Mouse (Mus musculus): Measurements from ENCODE around the gene Avpr2. TPM values are rescaled to one million over a fixed set of nuclear protein-coding genes. Genes with fewer than 3 reads are reported as not detected.

Avpr2 gene
- 0.96 to 1.9 TPM (median 1.3 TPM) in 3 replicates for total RNA-seq (2017)

DNA sequence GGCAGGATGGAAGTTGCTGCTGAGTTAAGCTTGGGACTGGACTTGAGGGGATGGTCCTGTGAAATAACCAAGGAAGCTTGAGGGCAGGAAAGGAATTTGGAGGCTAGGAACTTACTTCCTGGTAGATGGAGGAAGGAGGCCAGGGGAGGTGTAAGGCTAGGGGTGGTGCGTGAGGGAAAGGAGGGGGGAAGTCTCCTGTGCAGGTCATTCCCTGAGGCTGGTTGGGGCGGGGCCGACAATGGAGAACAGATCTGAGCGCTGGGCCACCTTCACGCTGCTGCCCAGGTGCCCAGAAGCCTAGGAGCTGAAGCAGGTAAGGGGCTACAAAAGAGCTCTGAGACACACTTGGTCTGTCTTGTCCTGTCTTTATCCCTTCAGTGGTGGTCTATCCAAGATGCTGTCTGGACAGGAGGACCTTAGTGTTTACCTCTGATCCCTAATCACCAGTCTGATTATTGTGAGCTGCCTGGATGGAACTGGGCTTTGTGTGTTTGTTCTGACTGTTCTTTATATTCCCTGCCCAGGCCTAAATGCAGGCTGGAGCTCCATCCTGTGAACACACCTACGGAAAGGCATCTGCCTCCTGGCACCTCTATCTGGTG lies at the start of gene Avpr2:
Avpr2 (plus strand) TSS at position 552 of the 602 bp plus-strand sequence.
- ATAC-seq (replicated peaks; ENCODE audit: insufficient number of reproducible peaks, low FRiP score, low TSS enrichment, poor library complexity, severe bottlenecking), result no peak

DNA sequence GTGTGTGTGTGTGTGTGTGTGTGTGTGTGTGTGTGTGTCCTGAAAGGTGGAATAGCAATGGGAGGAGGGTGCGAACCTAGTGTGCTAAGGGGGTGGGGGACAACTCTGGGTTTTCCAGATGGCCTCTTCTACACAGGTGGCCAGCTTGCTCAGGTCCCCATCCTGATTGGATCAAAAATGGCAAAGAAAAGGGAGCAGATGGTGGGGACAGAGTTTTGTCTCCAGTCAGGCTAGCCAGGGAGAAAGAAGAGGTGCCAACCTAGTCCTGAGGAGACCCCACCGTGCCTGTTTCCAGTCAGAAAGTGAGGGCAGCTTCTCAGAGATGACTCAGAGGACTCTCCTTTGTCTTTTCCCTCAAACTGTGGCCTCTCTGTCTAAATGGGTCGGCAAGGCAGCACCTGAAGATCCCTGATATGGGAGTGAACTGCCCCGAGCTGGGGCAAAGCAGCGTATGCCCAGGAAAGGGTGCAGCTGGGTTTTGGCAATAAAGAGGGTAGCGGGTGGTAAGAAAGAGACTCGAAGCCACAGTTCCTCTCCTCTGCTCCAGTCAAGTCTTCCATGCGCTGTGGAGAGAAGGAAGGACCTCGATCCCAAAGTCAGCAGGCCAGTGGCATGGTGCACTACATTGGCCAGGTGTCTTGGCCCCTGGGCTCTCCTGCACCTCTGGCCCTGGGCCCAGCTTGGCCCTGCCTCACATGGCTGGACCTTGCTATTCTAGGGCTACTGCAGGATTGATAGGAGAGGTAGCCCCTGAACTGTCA lies 37.4 kb upstream of the Avpr2 start:
- ATAC-seq (replicated peaks; ENCODE audit: insufficient number of reproducible peaks, low FRiP score, low TSS enrichment, poor library complexity, severe bottlenecking), result no peak

DNA sequence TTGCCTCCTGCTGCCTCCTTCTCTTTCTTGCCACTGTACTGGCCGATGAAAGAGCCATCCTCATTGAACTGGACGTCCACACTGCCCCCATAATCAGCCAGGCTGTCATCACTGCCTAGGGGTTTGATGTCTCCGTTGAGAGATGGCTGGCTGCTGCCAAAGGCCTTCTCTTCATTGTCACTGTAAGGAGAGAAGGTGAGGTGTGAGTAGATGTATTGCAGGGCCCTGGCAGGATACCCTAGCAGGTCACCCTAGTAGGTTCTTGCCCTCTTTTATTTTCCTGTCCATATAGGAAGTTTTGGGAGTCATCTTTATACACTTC lies 36.9 kb upstream of the Avpr2 start:
- ATAC-seq (replicated peaks; ENCODE audit: insufficient number of reproducible peaks, low FRiP score, low TSS enrichment, poor library complexity, severe bottlenecking), result no peak

DNA sequence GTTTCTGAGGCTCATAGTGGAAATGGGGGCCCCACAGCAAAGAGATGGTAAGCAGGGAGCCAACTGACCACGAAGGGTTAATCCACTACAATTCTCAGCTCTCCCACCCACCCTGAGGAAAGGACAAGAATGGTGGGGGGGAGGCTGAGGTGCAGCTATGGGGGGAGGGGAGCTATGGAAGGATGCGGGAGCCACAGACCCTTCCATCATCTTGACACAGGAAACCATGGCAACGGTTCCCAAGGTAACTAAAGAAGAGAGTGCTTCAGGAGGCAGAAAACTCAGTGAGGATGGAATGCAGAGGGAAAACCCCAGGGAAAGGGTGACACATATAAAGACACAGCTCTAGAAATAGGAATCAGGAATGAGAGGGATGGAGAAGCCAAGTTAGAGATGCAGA lies 27.2 kb upstream of the Avpr2 start:
- ATAC-seq (replicated peaks; ENCODE audit: insufficient number of reproducible peaks, low FRiP score, low TSS enrichment, poor library complexity, severe bottlenecking), result no peak

DNA sequence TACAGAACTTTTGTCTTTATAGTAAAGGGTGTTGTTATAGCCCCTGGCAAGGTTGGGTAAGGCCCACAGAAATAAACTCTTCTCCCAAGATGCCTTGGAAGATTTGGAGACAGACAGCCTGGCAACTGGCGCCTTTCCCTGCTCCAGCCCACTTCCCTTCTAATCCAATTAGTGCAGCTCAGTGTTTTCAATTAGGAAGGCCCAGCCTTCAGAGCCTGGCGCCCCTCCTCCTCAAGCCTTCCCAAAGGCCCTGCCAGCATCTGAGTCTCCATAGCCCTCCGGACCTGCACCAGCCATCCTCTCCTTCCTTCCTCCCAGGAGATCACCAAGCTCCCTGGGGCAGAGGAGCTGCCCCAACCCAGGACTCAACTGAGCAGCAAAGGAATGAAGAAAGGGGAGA lies 24.6 kb upstream of the Avpr2 start:
- ATAC-seq (replicated peaks; ENCODE audit: insufficient number of reproducible peaks, low FRiP score, low TSS enrichment, poor library complexity, severe bottlenecking), result no peak

DNA sequence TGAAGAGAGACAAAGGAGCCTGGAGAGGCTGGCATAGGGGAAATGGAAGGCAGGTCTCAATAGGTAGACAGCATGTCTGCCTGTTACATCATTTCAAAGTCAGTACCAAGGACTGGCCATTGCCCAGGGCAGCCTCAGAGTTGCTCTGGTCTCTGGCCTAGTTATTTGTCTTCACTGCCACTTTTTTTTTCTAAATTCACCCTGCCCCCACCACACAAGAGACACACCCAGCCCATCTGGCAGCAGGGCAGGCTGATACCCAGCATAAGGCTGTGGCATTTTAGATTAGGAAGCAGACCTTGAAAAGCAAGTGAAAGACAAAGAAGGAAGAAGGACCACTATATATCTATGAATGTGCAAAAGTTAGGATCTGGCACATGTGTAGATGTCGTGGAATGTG lies 24.1 kb upstream of the Avpr2 start:
- no peak for ATAC-seq (replicated peaks; ENCODE audit: insufficient number of reproducible peaks, low FRiP score, low TSS enrichment, poor library complexity, severe bottlenecking)

DNA sequence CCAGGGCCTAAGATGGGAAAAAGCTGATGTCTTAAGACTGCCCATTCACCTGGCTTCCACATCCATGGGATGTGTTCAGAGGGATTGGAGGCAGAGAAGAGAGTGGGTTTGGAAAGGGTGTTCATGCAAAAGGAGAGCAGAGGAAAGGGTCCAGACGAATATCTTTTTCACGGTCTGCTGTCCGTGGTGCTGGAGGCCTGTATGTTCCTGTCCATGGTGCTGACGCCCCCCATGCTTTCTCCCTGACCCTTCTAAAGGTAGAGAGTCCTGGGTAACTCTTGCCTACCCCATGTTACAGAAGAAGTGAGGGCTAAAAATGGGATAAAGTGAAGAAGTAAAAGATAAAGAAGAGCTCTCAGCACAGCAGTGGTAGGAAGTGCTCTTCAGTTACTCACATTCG lies 22.6 kb upstream of the Avpr2 start:
- ATAC-seq (replicated peaks; ENCODE audit: insufficient number of reproducible peaks, low FRiP score, low TSS enrichment, poor library complexity, severe bottlenecking), result no peak

DNA sequence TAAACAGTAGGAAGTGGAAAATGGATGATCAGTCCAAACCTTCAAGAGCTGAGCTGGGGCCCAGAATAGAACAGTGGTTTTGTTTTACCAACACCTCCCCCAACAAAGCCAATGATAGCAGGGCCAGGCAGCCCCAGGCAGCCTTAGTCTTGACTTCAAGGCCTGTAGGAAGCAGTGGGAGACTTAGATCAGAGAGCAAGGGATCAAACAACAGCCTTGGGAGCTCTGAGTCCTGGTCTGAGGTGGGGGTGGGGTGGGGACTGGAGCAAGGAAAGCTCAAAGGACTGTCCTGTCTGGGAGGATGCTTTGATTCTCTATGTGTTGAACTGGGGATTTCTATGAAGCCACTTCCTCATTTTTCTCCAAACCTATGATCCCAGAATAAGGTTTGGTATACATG lies 20.4 kb upstream of the Avpr2 start:
- no peak for ATAC-seq (replicated peaks; ENCODE audit: insufficient number of reproducible peaks, low FRiP score, low TSS enrichment, poor library complexity, severe bottlenecking)

DNA sequence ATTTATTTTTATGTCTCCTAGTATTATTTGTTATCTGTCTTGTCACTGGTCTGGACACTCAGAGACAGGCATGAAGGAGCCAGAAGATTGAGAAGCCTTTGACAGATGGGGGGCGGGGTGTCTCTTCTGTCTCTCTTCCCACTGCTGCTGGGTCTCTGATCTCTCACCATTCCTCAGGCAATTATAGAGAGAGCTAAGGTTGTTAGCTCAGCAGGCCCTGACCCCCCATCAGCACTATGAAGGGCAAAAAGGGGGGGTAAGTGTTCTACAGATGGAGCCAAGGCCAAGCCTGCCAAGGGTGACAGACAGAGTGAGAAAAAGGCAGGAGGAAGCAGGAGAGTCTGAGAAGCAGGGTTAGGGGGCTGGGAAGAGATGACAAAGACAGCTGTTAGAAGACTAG lies 19.9 kb upstream of the Avpr2 start:
- no peak for ATAC-seq (replicated peaks; ENCODE audit: insufficient number of reproducible peaks, low FRiP score, low TSS enrichment, poor library complexity, severe bottlenecking)

DNA sequence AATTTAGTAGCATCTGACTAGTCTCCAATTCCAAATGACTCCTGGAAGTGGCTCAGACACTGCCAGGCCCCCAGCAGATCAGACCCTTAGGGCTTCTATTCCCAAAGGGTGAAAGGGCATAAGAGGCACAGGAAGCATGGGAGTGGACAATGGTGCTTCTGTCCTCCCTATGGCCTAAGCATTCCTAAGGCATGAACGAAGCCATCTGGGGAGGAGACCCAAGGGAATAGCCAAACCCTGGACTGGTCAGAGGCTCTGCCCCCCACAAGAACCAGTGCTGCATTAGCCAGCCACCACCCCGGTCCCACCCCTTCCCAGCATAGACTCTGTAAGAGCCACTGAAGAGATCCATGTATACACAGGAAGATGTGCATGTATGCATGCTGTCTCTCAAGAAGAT lies 16.0 kb upstream of the Avpr2 start:
- ATAC-seq (replicated peaks; ENCODE audit: insufficient number of reproducible peaks, low FRiP score, low TSS enrichment, poor library complexity, severe bottlenecking), result no peak

DNA sequence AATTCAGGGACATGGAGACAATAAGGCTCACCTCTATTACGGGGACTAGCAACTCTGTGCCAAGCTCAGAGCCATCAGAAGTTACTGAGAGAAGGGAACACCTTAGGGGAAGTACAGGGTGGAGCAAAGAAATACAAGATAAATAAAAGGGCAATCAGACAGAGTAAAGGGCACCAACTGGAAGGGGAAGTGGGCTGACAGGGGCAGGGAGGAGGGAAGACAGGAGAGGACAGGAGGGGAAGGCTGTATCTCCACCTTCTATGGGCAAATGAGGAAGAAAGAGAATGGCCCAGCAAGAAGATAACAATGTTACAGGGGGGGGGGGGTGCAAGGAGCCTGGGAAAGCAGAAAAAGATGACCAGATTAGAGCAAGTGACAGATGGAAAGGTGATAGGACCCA lies 14.9 kb upstream of the Avpr2 start:
- ATAC-seq (replicated peaks; ENCODE audit: insufficient number of reproducible peaks, low FRiP score, low TSS enrichment, poor library complexity, severe bottlenecking), result peak; percentile 65

DNA sequence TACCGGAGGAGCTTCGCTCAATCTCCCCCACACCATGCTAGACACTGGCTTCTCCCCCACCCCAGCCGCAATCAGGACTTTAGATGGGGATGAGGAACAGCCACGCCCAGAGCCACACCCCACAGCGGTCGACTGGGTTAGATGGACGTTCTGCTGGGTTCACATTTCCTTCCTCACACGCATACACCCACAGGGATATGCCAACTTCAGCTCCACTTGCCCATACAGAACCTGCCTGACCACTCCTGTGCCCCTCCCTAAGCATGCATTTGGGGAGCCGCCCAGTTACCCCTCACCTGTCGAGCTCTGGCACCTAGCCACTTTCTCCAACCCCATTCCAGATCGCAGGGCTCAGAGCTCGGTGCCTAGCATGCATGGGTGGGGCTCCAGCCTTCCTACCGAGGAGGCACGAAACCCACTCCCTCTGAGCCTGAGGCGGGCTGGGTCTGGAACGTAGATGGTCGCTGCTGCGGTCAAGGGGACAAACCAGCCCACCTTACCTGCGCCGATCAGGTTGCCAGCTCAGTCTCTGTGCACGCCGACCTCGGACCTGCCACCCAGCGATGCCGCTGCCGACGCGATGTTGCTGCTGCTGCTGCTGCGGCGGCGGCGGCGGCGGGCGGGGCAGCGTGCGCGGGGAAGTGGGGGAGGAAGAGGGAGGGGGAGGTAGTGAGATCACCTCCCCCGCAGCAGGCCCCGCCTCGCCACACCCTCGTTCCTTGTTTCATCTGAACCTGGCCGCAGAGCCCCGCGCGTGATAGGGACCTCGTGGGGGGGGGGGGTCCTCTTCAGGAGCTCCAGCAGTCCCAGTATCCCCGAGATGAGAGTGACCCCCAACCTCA lies 11.5 kb upstream of the Avpr2 start:
- peak; percentile 46; the same call in 1 of the 2 replicates for ATAC-seq (replicated peaks; ENCODE audit: insufficient number of reproducible peaks, low FRiP score, low TSS enrichment, poor library complexity, severe bottlenecking)

DNA sequence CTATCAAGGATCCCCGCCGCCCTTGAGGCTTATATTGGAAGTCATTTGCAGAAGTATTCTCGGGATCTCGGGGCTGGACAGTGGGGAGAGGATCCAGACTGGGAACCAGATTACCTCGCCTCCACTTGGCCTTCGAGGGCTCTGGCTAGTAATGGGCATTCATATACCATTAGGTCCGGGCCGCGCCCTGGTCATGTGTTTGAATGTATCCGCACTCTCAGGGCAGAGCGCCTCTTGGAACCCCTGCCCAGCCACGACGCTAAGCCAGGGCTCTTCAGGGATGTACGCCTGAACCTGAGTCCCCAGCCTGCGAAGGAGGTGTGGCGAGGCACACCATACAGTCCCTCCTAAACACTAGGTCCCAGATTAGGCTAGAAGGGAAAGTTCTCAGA lies 10.9 kb upstream of the Avpr2 start:
- no peak for ATAC-seq (replicated peaks; ENCODE audit: insufficient number of reproducible peaks, low FRiP score, low TSS enrichment, poor library complexity, severe bottlenecking)

DNA sequence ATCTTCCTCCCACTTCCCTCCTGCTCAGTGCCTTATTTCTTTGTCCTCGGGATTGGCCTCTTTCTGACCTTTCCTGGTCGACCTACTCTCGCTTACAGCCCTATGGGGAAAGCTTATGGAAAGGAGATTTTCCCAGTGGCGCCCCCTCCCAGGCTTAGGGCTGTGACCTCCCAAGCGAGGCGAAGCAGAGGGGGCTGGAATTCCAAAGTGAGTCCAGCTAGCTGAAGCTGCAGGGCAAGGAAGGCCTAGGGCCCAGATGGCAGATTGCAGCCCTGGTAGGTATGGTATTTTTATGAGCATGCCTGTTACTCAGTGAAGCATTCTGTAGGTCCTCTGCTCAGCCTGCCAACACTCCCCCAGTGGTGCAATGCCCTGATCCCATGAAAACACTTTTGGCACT lies 10.4 kb upstream of the Avpr2 start:
- no peak for ATAC-seq (replicated peaks; ENCODE audit: insufficient number of reproducible peaks, low FRiP score, low TSS enrichment, poor library complexity, severe bottlenecking)

DNA sequence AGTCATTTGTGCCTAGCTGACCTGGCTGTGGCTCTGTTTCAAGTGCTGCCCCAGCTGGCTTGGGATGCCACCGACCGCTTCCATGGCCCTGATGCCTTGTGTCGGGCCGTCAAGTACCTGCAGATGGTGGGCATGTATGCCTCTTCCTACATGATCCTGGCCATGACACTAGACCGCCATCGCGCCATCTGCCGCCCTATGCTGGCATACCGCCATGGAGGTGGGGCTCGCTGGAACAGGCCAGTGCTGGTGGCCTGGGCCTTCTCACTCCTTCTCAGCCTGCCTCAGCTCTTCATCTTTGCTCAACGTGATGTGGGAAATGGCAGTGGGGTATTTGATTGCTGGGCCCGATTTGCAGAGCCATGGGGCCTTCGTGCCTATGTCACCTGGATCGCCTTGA lies 931 bp downstream of the Avpr2 start:
- no peak for ATAC-seq (replicated peaks; ENCODE audit: insufficient number of reproducible peaks, low FRiP score, low TSS enrichment, poor library complexity, severe bottlenecking)

DNA sequence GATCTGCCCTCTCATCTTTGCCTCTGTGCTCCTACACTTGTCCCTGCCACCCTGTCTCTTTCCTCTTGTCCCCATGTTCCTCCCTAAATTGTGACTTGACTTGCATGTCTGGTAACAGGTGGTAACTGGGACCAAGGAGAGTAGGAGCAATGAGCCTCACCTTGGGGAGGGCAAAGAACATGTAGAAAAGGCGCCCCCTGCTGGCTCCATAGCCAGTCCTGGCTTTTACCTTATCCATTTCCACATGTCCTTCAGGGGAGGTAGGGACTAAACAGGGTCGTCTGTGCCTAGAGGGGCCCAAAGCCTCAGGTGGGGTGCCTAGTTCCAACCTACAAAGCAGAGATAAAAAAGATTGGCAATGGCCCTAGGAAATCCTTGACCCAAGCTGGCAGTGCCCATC lies 3.8 kb downstream of the Avpr2 start, which contains the start of gene L1cam:
L1cam (minus strand) TSS at position 387 of the 400 bp plus-strand sequence.
- ATAC-seq (replicated peaks; ENCODE audit: insufficient number of reproducible peaks, low FRiP score, low TSS enrichment, poor library complexity, severe bottlenecking), result no peak

DNA sequence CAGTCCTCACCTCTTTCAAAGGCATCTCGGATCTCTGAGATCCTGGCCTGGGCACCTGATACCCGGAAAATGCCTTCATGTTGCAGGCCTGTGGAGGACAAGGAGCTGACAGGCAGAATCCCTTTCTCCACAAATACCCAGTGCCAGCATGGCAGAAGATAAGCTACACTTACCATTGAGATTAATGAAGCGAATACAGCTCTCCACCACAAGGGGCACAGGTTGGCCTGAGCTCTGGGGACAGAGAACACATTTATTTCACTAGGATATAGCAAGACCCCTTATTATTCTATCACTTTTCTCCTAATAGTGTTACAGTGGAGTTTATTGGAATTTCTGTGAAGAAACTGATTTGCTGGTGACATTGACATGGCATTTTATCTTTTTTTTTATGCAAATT lies 6.1 kb downstream of the Avpr2 start:
- no peak for ATAC-seq (replicated peaks; ENCODE audit: insufficient number of reproducible peaks, low FRiP score, low TSS enrichment, poor library complexity, severe bottlenecking)

DNA sequence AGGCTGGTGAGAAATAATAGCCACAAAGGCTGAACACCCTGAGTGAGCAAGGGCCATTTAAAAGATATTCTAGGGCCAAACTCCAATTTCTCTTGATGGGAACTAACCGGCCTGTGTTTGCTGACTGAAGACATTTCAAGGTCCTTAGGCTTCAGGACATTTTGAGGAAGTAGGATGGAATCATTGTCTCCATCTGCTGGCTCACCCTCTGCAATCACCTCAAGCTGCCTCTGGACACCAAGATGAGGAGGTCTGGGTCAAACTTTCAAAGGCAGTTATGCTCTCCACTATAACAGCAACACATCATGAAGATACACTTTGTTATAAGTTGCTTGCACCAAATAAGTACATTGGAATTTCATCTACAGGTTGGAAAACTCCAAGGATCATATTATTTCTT lies 18.1 kb downstream of the Avpr2 start:
- no peak for ATAC-seq (replicated peaks; ENCODE audit: insufficient number of reproducible peaks, low FRiP score, low TSS enrichment, poor library complexity, severe bottlenecking)

DNA sequence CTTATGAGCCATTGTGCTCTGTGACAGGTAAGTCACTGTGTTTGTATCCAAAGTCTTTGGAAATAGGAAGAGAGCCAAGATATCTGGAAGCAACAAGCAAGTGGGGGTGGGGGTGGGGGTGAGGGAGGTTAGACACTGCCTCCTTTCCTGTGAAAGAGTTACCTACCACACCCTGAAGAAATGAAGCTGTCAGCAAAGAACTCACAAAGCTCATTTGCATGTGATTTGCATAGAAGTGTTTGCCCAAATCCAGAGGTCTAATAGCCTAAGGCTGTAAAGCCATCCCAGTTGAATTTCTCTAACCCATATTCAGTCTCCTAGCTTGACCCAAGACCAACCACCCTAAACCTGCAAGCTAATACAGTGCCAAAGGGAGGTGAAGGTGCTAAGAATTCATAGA lies 18.5 kb downstream of the Avpr2 start:
- ATAC-seq (replicated peaks; ENCODE audit: insufficient number of reproducible peaks, low FRiP score, low TSS enrichment, poor library complexity, severe bottlenecking), result no peak

DNA sequence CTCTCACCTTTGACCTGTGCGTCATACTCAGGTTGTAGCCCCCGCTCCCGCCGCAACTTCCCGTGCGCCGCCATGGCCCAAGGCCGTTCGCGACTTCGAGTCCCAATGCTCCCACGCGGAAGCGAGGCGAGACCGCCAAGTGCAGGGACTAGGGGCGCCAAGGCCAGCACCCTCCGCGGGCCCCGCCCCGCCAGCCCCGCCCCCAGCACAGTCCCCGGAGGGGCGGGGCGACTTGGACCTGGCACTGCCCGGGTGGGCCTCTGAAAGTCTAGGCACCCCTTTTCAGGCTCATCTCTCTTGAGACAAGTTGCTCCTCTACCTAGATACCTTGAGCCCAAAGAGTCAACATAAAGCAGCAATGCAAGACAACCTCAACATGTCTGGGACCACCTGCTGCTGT lies 19.3 kb downstream of the Avpr2 start:
- ATAC-seq (replicated peaks; ENCODE audit: insufficient number of reproducible peaks, low FRiP score, low TSS enrichment, poor library complexity, severe bottlenecking), result no peak

Measured in monocyte, adult 5-6 weeks (primary cell).